Mouse (Mus musculus): Measurements from ENCODE around the gene Rps29. TPM values are rescaled to one million over a fixed set of nuclear protein-coding genes. Genes with fewer than 3 reads are reported as not detected.

The Rps29 gene
- polyA plus RNA-seq, 1 experiment from 2014 or later = 1,267 TPM

Small RNA genes lying within 50 kb of the gene (microRNA-seq; reads per million reads assigned to microRNA genes)
- not detected for gene Gm47287
- gene Gm47295 = 0.87 reads per million

Other genes starting within 250 kb of the Rps29 start
- gene Lrr1, start 9.6 kb upstream of the Rps29 start, polyA plus RNA-seq (2016; fragmentation: Nextera tagmentation; extraction: Ambion mirVana) = 13.8 and 17.4 TPM in 2 replicates
- gene Rpl36al, start 24.9 kb upstream of the Rps29 start, polyA plus RNA-seq (2016; fragmentation: Nextera tagmentation; extraction: Ambion mirVana) = 443 and 444 TPM in 2 replicates
- 50.7 and 51.2 TPM in 2 replicates for gene Mgat2, start 25.0 kb upstream of the Rps29 start, polyA plus RNA-seq (2016; fragmentation: Nextera tagmentation; extraction: Ambion mirVana)
- gene Gm49383, start 37.9 kb upstream of the Rps29 start, polyA plus RNA-seq (2016; fragmentation: Nextera tagmentation; extraction: Ambion mirVana) = 26.6 and 27.6 TPM in 2 replicates
- 11.7 and 12.1 TPM in 2 replicates for gene Dnaaf2, start 39.2 kb upstream of the Rps29 start, polyA plus RNA-seq (2016; fragmentation: Nextera tagmentation; extraction: Ambion mirVana)
- 21.0 and 22.7 TPM in 2 replicates for gene Gm49384, start 45.1 kb upstream of the Rps29 start, polyA plus RNA-seq (2016; fragmentation: Nextera tagmentation; extraction: Ambion mirVana)
- 14.0 and 15.6 TPM in 2 replicates for gene Pole2, start 69.0 kb upstream of the Rps29 start, polyA plus RNA-seq (2016; fragmentation: Nextera tagmentation; extraction: Ambion mirVana)
- gene Klhdc1, start 82.0 kb upstream of the Rps29 start, polyA plus RNA-seq (2016; fragmentation: Nextera tagmentation; extraction: Ambion mirVana) = 5.7 TPM in 2 replicates
- 286 TPM in 2 replicates for gene Klhdc2, start 137.5 kb upstream of the Rps29 start, polyA plus RNA-seq (2016; fragmentation: Nextera tagmentation; extraction: Ambion mirVana)
- gene Nemf, start 198.0 kb upstream of the Rps29 start, polyA plus RNA-seq (2016; fragmentation: Nextera tagmentation; extraction: Ambion mirVana) = 89.2 and 96.3 TPM in 2 replicates
- 57.6 and 60.3 TPM in 2 replicates for gene Arf6, start 213.0 kb upstream of the Rps29 start, polyA plus RNA-seq (2016; fragmentation: Nextera tagmentation; extraction: Ambion mirVana)
- gene Gm9887, start 213.3 kb upstream of the Rps29 start, polyA plus RNA-seq (2016; fragmentation: Nextera tagmentation; extraction: Ambion mirVana) = 2.0 and 2.4 TPM in 2 replicates